Mouse (Mus musculus) layer of hippocampus, adult 9-10 months (tissue): Measurements from ENCODE around the gene Hsdl2.
"Not testable (repeated sequence)": the region's sequence is repeated elsewhere in the genome, so short reads cannot be mapped to it uniquely, and the experiment has no call there.

ENCODE experiments used
- DNase-seq: peaks from one replicate; pipeline ENCODE4 v3.0.0; 2022; ENCODE audit warnings: low spot score

Gene Hsdl2

GRCm38 (mm10) chr4:59565571-59566188 is 15.7 kb upstream of the Hsdl2 start:
- DNase-seq, result no peak

GRCm38 (mm10) chr4:59567576-59568260 is 13.6 kb upstream of the Hsdl2 start:
- DNase-seq, result no peak

- peak; percentile 83 for DNase-seq
Observed at GRCm38 (mm10) chr4:59569538-59569937, 11.8 kb upstream of the Hsdl2 start.

- DNase-seq, result not testable (repeated sequence)
Observed at GRCm38 (mm10) chr4:59570519-59570918, 10.8 kb upstream of the Hsdl2 start.

- no peak for DNase-seq
Observed at GRCm38 (mm10) chr4:59572521-59573118, 8.7 kb upstream of the Hsdl2 start.

- no peak for DNase-seq
Observed at GRCm38 (mm10) chr4:59575184-59575958, 6.0 kb upstream of the Hsdl2 start.

GRCm38 (mm10) chr4:59580495-59581281 is 675 bp upstream of the Hsdl2 start:
- DNase-seq, result no peak

- no peak for DNase-seq
Observed at GRCm38 (mm10) chr4:59582186-59582585, 823 bp downstream of the Hsdl2 start.

GRCm38 (mm10) chr4:59585097-59585496 is 3.7 kb downstream of the Hsdl2 start:
- no peak for DNase-seq

- no peak for DNase-seq
Observed at GRCm38 (mm10) chr4:59587215-59587871, 6.0 kb downstream of the Hsdl2 start.

- no peak for DNase-seq
Observed at GRCm38 (mm10) chr4:59587872-59588226, 6.5 kb downstream of the Hsdl2 start.

- DNase-seq, result no peak
Observed at GRCm38 (mm10) chr4:59594614-59595013, 13.3 kb downstream of the Hsdl2 start.

GRCm38 (mm10) chr4:59596556-59596955 is 15.2 kb downstream of the Hsdl2 start:
- DNase-seq, result no peak

GRCm38 (mm10) chr4:59602704-59603103 is 21.3 kb downstream of the Hsdl2 start:
- DNase-seq, result no peak

GRCm38 (mm10) chr4:59604892-59605291 is 23.5 kb downstream of the Hsdl2 start:
- no peak for DNase-seq

GRCm38 (mm10) chr4:59605501-59605900 is 24.1 kb downstream of the Hsdl2 start:
- DNase-seq, result no peak

- DNase-seq, result no peak
Observed at GRCm38 (mm10) chr4:59610411-59610810, 29.0 kb downstream of the Hsdl2 start.

- no peak for DNase-seq
Observed at GRCm38 (mm10) chr4:59614986-59615385, 33.6 kb downstream of the Hsdl2 start.

GRCm38 (mm10) chr4:59619611-59620245 is 38.4 kb downstream of the Hsdl2 start:
- no peak for DNase-seq

- no peak for DNase-seq
Observed at GRCm38 (mm10) chr4:59625676-59625997, 44.3 kb downstream of the Hsdl2 start.
